Mouse (Mus musculus) E14TG2a.4 (cell line): ENCODE results near the gene Cage1.

Experiments used
- CTCF ChIP-seq: conservative IDR thresholded peaks from 2 replicates; pipeline ENCODE4 v1.5.1; 2014; ENCODE audit warnings: low read length
- NANOG ChIP-seq: IDR thresholded peaks from 2 replicates; pipeline ENCODE4 v1.6.1; 2014; ENCODE audit warnings: borderline replicate concordance, low read length, mixed read lengths
- POU5F1 ChIP-seq: IDR thresholded peaks from 2 replicates; pipeline ENCODE4 v1.6.1; 2014; ENCODE audit warnings: low read length, borderline replicate concordance

- TF ChIP-seq CTCF (no peak), NANOG (no peak), POU5F1 (no peak)
Observed at GRCm38 (mm10) chr13:38028407-38028806, 8.5 kb downstream of the Cage1 start.
